Mouse (Mus musculus) CD4-positive naive resting alpha-beta T cell, adult 76 days (primary cell): ENCODE data around the gene Sln. TPM values are rescaled to one million over a fixed set of nuclear protein-coding genes. Genes with fewer than 3 reads are reported as not detected.

Experiments
- total RNA-seq: library from RNA; stranded (reverse); gene quantifications from one replicate; pipeline ENCODE4 v1.2.4, GENCODE M21; 2023

Sln gene
- not detected for total RNA-seq

GRCm38 (mm10) chr9:53849864-53850263 lies at the start of gene Sln:
Gene Sln (plus strand): TSS chr9:53850164.

Other genes starting within 250 kb of the Sln start
- gene Acat1, start 239.8 kb upstream of the Sln start, total RNA-seq = 34.2 TPM
- gene Cul5, start 180.2 kb upstream of the Sln start, total RNA-seq = 27.5 TPM
- 0.67 TPM for gene Rab39, start 143.9 kb upstream of the Sln start, total RNA-seq
- 8.9 TPM for gene Slc35f2, start 78.6 kb upstream of the Sln start, total RNA-seq
- not detected for gene Elmod1, start 125.1 kb downstream of the Sln start, total RNA-seq
- gene Tnfaip8l3, start 218.2 kb downstream of the Sln start, total RNA-seq = not detected